Mouse (Mus musculus): ENCODE results near the gene Tmem26.
"Not testable (repeated sequence)": the region's sequence is repeated elsewhere in the genome, so short reads cannot be mapped to it uniquely, and the experiment has no call there.

Gene Tmem26

DNA sequence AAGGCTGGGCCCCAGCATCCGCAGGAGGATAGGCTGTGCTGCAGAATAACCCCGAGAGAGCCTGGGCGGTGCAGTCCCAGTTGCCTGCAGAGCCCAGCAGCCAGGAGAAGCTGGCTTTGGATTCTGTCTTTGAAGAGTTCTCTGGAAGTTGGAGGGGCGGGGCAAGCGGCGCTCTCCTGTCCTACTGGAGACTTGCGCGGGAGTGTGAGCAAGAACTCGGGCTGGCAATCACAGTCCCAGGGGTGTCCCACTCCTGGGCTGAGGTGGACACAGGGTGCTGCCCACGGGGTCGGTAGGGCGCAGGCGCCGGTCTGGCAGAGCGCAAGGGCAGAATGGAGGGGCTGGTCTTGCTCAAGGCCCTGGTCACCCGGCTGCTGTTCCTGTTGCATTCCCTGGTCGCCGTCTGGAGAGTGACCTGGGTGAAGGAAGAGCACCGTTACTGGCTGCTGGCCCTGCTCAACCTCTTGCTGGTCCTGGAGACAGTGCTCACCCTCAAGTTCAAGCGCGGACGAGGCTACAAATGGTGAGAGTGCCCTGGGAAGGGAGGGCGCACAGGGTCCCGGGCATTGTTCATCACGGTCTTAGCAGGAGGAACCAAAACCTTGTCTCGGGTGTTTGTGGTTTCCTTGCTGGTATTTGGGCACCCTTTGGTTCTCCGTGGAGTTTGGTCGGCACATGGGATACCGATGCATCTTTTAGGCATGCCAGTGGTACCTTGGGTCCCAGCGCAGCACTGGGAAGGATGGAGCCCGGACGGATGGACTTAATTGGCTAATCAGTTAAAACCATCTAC lies at the start of gene Tmem26:
Gene Tmem26 (plus strand): TSS at position 79 of the 793 bp plus-strand sequence.
- peak; percentile 25 to 60 for DNase-seq (ENCODE audit: low spot score in 2 of 2)

- DNase-seq (ENCODE audit: low spot score in 2 of 2), result no peak
Measured at GRCm38 (mm10) chr10:68678678-68679077, 44.8 kb upstream of the Tmem26 start.

GRCm38 (mm10) chr10:68681233-68681632 lies 42.2 kb upstream of the Tmem26 start:
- no peak for DNase-seq (ENCODE audit: low spot score in 2 of 2)

- no peak for DNase-seq (ENCODE audit: low spot score in 2 of 2)
Measured at GRCm38 (mm10) chr10:68685510-68685909, 37.9 kb upstream of the Tmem26 start.

DNA sequence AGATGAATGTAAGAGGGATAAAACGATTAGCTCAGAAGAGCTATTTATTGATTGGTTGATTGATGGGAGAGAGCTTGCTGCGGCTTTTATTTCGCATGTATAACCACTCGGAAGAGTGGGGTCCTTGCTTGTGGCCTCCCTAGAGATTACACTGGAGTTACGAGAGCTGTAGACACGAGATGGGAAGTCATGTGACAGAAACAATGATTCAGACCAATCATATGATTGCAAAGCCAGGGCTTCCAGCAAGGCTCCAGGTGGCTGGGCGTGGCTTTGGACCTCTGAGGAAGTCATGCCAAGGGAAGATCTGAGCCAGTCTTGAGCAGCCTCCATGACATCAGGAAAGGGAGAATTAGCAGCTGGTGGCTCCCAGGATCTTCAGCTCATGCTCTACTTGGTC lies 32.3 kb upstream of the Tmem26 start:
- no peak for DNase-seq (ENCODE audit: low spot score in 2 of 2)

GRCm38 (mm10) chr10:68692401-68692800 lies 31.0 kb upstream of the Tmem26 start:
- no peak for DNase-seq (ENCODE audit: low spot score in 2 of 2)

DNA sequence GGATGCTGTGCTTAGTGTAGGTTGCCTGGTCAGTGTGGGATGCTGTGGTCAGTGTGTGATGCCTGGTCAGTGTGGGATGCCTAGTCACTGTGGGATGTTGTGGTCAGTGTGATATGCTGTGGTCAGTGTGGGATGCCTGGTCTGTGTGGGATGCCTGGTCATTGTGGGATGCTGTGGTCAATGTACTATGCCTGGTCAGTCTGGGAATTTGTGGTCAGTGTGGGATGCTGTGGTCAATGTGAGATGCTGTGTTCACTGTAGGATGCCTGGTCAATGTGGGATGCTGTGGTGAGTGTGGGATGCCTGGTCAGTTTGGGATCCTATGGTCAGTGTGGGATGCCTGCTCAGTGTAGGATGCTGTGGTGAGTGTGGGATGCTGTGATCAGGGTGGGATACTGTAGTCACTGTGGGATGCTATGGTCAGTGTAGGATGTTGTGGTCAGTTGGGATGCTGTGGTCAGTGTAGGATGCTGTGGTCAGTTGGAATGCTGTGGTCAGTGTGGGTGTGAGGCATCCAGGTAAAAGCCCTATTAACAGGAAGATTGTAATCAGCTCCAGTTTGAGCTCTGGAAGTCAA lies 27.6 kb upstream of the Tmem26 start:
- DNase-seq (ENCODE audit: low spot score in 2 of 2), result no peak

DNA sequence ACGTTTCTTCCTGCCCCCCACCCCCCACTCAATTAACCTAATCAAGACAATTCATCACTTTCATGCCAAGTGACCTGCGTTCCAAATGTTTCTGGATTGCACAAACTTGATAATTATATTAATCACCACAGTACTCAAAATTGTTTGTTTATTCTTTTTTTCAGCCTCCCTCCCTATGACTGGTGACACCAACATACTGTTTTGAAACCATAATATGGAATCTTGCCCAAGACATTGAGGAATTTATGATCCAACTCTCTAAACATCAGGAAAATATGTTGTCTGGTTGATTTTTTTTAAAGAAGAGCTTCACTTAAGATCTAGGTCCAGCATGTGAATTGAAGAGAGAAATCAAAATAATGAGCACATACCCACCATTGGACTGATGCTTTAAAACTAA lies 19.2 kb upstream of the Tmem26 start:
- DNase-seq (ENCODE audit: low spot score in 2 of 2), result no peak

GRCm38 (mm10) chr10:68705471-68706036 lies 17.9 kb upstream of the Tmem26 start:
- DNase-seq (ENCODE audit: low spot score in 2 of 2), result no peak

DNA sequence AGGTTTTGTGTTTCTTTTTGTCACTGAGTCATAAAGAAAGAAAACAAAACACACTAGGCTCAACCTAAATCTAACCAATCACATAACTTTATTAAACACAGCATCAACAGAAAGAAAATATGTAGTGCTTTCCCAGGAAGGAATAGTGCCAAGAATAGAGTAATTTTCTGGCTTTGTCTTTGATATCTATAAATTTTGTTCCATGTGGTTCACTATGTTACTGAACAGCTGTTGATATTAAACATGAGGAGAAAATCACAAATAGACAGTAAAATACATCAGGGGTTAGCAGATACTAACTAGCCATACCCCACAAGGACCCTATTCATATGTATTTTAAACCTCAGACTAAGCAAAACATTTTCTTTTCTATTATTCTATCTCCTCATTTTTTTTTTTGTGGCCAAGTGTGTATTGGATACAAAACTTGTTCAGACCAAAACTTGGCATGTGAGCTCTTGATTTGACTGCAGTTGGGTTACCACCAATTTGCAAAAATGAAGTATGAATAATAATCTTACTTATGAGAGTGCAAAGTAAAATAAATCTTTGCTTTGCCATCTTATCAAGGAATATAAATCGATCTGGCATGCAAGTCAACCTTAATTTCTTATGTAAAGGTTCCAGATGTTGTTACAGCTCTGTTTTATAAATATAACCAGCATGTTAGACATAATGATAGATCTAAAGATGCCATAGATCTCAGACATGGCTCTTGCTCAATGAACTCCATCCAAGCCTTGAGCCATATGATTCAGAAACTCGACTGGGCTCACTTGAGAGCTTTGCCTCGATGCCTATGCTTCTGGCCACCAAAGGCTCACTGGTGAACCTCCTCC lies 16.2 kb upstream of the Tmem26 start:
- DNase-seq (ENCODE audit: low spot score in 2 of 2), result no peak

DNA sequence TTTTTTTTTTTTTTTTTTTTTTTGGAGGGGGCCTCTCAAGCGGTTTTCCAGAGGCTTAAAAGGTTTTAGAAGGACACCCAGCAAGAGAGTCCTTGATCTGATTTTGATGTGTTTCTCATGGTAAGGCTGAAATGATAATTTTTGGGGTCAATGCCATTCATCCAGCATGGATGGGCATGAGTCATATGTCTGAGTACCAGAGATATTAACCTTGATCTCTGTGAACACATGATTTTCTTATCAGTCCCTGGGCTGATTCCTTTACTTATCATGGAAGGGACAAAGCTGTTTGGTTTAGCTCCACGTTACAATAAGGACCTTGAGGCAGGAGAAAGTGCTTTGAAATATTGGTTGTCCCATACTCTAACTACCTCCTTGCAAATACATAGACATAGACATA lies 10.5 kb upstream of the Tmem26 start:
- no peak for DNase-seq (ENCODE audit: low spot score in 2 of 2)

DNA sequence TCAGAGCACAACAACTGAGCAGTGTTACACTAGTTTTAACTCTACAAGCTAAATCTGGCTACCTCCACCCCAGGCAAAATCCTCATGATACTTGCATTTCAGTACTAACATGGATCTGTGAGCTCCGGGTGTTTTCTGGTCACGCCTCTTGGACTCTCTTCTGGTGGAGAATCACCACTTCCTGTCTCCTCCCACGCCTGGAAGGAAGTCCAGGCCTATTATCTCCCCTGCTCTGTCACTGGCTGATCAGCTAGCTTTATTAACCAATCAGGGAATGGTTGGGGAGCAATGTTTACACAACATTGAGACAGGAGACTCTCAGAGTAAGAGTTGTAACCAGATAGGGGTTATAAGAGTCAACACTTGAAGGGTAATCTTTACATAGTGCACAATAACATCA lies 9.1 kb upstream of the Tmem26 start:
- no peak for DNase-seq (ENCODE audit: low spot score in 2 of 2)

DNA sequence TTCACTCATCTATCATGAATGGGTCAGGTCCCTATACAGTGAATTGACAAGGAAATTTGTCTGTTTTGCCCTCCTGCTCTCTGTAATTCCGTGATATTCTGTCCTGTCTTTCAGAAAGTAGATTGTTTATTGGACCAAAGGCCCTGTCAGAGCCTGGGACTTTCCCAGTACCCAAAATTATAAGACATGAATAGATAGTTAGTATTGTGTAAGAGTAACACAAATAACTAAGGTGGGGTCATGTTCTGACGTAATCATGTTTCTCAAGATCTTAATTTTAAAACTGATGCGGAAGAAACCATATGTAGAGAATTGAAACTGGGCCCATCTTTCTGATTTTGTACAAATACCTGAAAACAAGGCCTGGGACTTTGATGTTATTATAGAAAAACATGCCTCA lies 8.1 kb upstream of the Tmem26 start:
- DNase-seq (ENCODE audit: low spot score in 2 of 2), result no peak

DNA sequence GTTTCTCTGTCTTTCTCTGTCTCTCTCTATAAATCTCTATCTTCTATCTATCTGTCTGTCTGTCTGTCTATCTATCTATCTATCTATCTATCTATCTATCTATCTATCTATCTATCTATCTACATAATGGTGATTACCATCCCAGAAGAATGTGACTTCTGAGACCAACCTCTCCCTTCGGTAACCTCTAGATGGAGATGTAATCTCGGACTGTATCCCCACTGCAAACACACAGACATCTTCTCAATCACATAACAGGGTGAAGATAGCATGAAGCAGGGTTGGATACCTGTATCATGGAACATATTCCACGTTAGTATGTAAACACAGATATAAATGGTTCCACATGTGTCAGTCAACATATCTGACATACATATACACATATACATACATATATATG lies 5.1 kb upstream of the Tmem26 start:
- no peak for DNase-seq (ENCODE audit: low spot score in 2 of 2)

- DNase-seq (ENCODE audit: low spot score in 2 of 2), result no peak
Measured at GRCm38 (mm10) chr10:68720887-68721400, 2.5 kb upstream of the Tmem26 start.

DNA sequence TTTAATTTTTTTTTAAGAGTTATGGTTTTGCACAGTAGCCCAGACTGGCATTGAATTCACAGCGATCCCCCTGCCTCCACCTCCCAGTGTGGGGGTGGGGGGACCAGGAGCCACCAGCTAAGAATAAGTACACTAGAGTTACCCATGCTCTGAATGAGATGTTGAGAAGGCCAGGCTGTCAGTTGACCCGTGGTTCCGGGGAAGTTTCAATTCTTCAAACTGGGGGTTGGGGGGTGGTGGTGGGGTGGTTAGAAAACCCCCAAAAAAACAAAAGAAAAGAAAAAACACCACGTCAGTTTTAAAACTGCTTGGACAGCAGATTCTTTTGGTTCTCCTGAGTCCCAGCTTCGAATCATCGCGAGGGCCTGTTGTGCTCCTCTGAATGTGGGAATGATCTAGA lies 431 bp upstream of the Tmem26 start:
- no peak for DNase-seq (ENCODE audit: low spot score in 2 of 2)

DNA sequence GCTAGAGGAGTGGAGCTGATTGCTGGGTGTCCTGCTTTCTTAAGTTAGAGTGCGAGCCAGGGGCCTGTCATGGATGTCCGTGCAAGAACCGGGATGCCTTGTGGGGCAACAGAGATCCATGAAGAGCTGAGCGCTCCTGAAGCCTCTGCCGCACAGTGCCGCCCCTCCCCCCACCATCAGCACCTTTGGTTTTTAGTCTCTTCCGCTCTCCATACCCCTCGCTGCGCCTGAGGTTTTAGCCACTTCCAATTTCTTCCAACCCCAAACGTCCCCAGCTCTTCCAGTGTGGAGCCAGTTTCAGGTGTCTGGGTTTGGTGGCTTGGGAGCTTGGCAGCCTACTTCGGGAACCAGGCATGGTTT lies 895 bp downstream of the Tmem26 start:
- DNase-seq (ENCODE audit: low spot score in 2 of 2), result no peak

DNA sequence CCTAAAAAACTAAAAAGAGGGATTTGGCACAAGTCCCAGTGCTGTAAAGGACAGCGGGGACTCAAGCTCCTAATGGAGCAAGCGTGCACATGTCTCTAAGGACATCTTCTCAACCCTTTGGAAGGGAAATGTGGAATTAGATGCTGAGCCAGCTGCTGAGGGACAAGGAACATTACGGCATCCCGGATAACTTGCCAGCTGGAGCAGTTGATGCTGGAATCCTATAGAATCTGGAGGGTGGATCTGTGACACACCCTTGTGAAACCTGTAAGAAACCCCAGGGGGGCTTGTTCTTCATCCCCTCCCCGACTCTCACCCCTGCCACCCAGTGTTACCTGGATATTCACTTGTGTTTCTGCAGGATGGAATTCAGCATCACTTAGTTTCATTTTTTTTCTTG lies 4.0 kb downstream of the Tmem26 start:
- DNase-seq (ENCODE audit: low spot score in 2 of 2), result no peak

DNA sequence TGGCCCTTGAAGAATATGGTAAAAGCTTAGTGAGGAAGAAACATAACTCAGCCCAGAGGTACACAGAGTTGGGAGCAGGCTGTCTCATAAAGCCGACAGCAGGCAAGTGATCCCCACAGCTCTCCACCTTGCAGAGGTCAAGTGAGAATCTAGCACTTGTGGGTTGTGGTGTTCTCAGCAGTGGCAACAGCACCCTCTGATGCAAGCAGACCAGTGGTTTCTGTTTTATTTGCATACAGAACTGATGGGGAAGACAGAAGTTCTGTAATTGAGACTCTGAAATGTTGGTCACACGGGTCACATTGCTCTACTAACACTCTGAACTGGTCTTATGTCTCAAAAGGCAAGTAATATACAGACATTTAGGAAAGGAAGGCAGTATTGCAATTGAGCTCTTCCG lies 12.2 kb downstream of the Tmem26 start:
- DNase-seq (ENCODE audit: low spot score in 2 of 2), result no peak

- DNase-seq (ENCODE audit: low spot score in 2 of 2), result no peak
Measured at GRCm38 (mm10) chr10:68737391-68737790, 13.9 kb downstream of the Tmem26 start.

DNA sequence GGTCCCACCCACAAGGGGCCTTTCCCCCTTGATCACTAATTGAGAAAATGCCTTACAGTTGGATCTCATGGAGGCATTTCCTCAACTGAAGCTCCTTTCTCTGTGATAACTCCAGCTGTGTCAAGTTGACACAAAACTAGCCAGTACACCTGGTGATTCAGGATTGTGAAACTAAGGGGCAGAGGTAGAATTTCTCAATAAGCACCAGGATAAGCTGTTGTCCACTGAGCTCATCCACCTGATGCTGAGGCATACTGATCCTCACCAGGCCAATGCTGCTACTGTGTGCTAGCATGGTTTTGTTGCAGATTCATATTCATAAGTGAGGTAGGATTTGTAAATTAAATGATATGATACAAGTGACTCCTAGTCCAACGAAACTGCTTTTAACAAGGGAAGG lies 15.5 kb downstream of the Tmem26 start:
- DNase-seq (ENCODE audit: low spot score in 2 of 2), result not testable (repeated sequence)

DNA sequence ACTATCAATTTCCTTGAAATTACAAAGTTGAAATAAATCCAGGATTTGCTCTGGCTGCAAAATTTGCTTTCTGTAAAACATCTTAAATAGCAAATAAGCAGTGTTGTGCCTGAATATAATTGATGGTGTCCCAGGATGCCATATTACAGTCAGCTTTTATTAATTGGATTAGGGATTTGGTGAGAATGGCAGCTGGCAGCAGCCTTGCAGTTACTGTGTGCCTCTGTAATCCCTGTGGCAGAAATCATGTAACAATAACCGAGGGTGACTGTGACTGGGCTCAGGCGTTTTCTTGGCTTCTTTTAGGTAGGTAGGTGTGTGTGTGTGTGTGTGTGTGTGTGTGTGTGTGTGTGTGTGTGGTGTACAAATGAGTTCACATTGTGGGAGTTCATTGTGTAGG lies 16.8 kb downstream of the Tmem26 start:
- no peak for DNase-seq (ENCODE audit: low spot score in 2 of 2)

Measured in urinary bladder, postnatal 4 days (tissue).